Comparison of ENCODE assay signal across 8 mouse cellular contexts in genomic region chr10:12757943-12758701, GRCm38 (mm10).
DNase-seq lines count a peak whose midpoint lies in the region; ATAC-seq and TF ChIP-seq lines count a peak whose summit lies in the region.

No protein-coding gene starts in this region.

- no peak for TF ChIP-seq EP300 in lung, postnatal 0 days (IDR thresholded peaks at IDR 0.05)

- H3K9me3 ChIP-seq in lung, postnatal 0 days (ENCODE audit: low read length), result no peaks in the 10 kb centered on the region

- H3K9ac ChIP-seq in lung, postnatal 0 days (replicated peaks; ENCODE audit: low read depth), result no peak overlapping the region

- WGBS in lung, postnatal 0 days, result 49% methylated on average over 5 of the region's 5 CpGs

- H3K36me3 ChIP-seq in lung, postnatal 0 days (ENCODE audit: insufficient read depth, low read length), result no peaks in the 10 kb centered on the region

- H3K4me3 ChIP-seq in lung, postnatal 0 days (ENCODE audit: low read depth, low read length), result no peak overlapping the region

- H3K4me2 ChIP-seq in lung, postnatal 0 days (replicated peaks; ENCODE audit: low read depth, low read length), result no peak overlapping the region

- ATAC-seq in lung, postnatal 0 days, result peak; percentile 42
- no peak for ATAC-seq in CD4-positive, CD25-positive, alpha-beta regulatory T cell, adult 4 months

- intact Hi-C loops in heart, postnatal 14 days (cut with DNase I), result no loop called here

- no peaks in the 10 kb centered on the region for H3K4me1 ChIP-seq in lung, postnatal 0 days (ENCODE audit: insufficient read depth, low read depth, low read length)

- no peaks in the 10 kb centered on the region for H3K27me3 ChIP-seq in lung, postnatal 0 days (replicated peaks; ENCODE audit: insufficient read depth, low read length)

- DNase-seq in embryo, embryonic 10.5 days (ENCODE audit: low spot score), result peak; percentile 19
- DNase-seq in embryo, embryonic 9.5 days (ENCODE audit: extremely low spot score), result no peak
- DNase-seq in right cerebral cortex, postnatal 10 days (ENCODE audit: low spot score in 2 of 2), result peak; percentile 60 to 62
- no peak for DNase-seq in right cerebral cortex, postnatal 36 days (ENCODE audit: low spot score in 2 of 2)
- peak; percentile 67 for DNase-seq in heart, postnatal 14 days
- DNase-seq in lung, postnatal 0 days (ENCODE audit: low spot score), result peak; percentile 58
- no peak for DNase-seq in thymus, adult 18-20 months

- no peak overlapping the region for H3K27ac ChIP-seq in lung, postnatal 0 days (ENCODE audit: low read length)

- TF ChIP-seq CTCF in lung, postnatal 0 days (IDR thresholded peaks at IDR 0.05), result no peak

Comparison
In these comparisons a context has a peak if more than half of its experiments do, and no peak if none do; other contexts are left out.
1. DNase-seq: peak in embryo, embryonic 10.5 days (single experiment), right cerebral cortex, postnatal 10 days (2 of 2), heart, postnatal 14 days (2 of 2) and lung, postnatal 0 days (single experiment); none in embryo, embryonic 9.5 days (single experiment), right cerebral cortex, postnatal 36 days (0 of 2) and thymus, adult 18-20 months (0 of 2).